Mouse (Mus musculus): Measurements from ENCODE around the gene Trabd2b.

- TF ChIP-seq POLR2A (IDR thresholded peaks at IDR 0.05; ENCODE audit: borderline replicate concordance, insufficient read depth, low read length) (no peak), CTCF (IDR thresholded peaks at IDR 0.05; ENCODE audit: borderline replicate concordance, insufficient read depth, low read depth, low read length) (no peak)
Measured at GRCm38 (mm10) chr4:114476316-114476715, 69.8 kb downstream of the Trabd2b start.
